Mouse (Mus musculus) lung, postnatal 25 days (tissue): Measurements from ENCODE around the gene Tpo.

Experiments
- DNase-seq: peaks from one replicate; pipeline ENCODE4 v3.0.0; 2022; ENCODE audit warnings: low spot score

Tpo gene

GRCm38 (mm10) chr12:30132524-30132923 lies at the start of gene Tpo:
Tpo (minus strand) TSS chr12:30132624.
- DNase-seq = no peak

- DNase-seq = no peak
Observed at GRCm38 (mm10) chr12:30181721-30182120, 49.3 kb upstream of the Tpo start.

- DNase-seq = no peak
Observed at GRCm38 (mm10) chr12:30179623-30180022, 47.2 kb upstream of the Tpo start.

- no peak for DNase-seq
Observed at GRCm38 (mm10) chr12:30177966-30178365, 45.5 kb upstream of the Tpo start.

GRCm38 (mm10) chr12:30177529-30177928 lies 45.1 kb upstream of the Tpo start:
- no peak for DNase-seq

- no peak for DNase-seq
Observed at GRCm38 (mm10) chr12:30168491-30168890, 36.1 kb upstream of the Tpo start.

GRCm38 (mm10) chr12:30164538-30164937 lies 32.1 kb upstream of the Tpo start:
- no peak for DNase-seq

GRCm38 (mm10) chr12:30164005-30164404 lies 31.6 kb upstream of the Tpo start:
- DNase-seq = no peak

- no peak for DNase-seq
Observed at GRCm38 (mm10) chr12:30161731-30162406, 29.4 kb upstream of the Tpo start.

- no peak for DNase-seq
Observed at GRCm38 (mm10) chr12:30160475-30160874, 28.1 kb upstream of the Tpo start.

- DNase-seq = no peak
Observed at GRCm38 (mm10) chr12:30159788-30160187, 27.4 kb upstream of the Tpo start.

- DNase-seq = no peak
Observed at GRCm38 (mm10) chr12:30154079-30154673, 21.8 kb upstream of the Tpo start.

GRCm38 (mm10) chr12:30142085-30142484 lies 9.7 kb upstream of the Tpo start:
- DNase-seq = peak; percentile 23

- DNase-seq = no peak
Observed at GRCm38 (mm10) chr12:30129411-30129716, 3.1 kb downstream of the Tpo start.

GRCm38 (mm10) chr12:30128561-30129410 lies 3.6 kb downstream of the Tpo start:
- DNase-seq = peak; percentile 60

GRCm38 (mm10) chr12:30122347-30122746 lies 10.1 kb downstream of the Tpo start:
- DNase-seq = no peak

- no peak for DNase-seq
Observed at GRCm38 (mm10) chr12:30112271-30112670, 20.2 kb downstream of the Tpo start.

GRCm38 (mm10) chr12:30109646-30110605 lies 22.5 kb downstream of the Tpo start:
- DNase-seq = no peak

- no peak for DNase-seq
Observed at GRCm38 (mm10) chr12:30102891-30103565, 29.4 kb downstream of the Tpo start.

- DNase-seq = peak; percentile 0
Observed at GRCm38 (mm10) chr12:30092081-30092480, 40.3 kb downstream of the Tpo start.

- no peak for DNase-seq
Observed at GRCm38 (mm10) chr12:30083971-30084370, 48.5 kb downstream of the Tpo start.
